Mouse (Mus musculus) neural tube, embryonic 15.5 days (tissue): ENCODE results near the gene Cxcr4. TPM values are rescaled to one million over a fixed set of nuclear protein-coding genes. Genes with fewer than 3 reads are reported as not detected.

Experiments used
- ATAC-seq: fragments of 200-750 bp; cut with Nextera tagmentation; 2 replicates; pipeline ENCODE4 v1.8.0; 2017; ENCODE audit warnings: mild to moderate bottlenecking, moderate TSS enrichment, moderate library complexity; ENCODE audit not compliant: low FRiP score
- H3K27ac ChIP-seq: fragments of 300-500 bp; sonication (generic); replicated peaks from 2 replicates; pipeline ENCODE4 v1.5.1; 2015; ENCODE audit warnings: mild to moderate bottlenecking, inconsistent platforms
- H3K27me3 ChIP-seq: fragments of 300-500 bp; sonication (generic); replicated peaks from 2 replicates; pipeline ENCODE4 v1.6.1; 2015; ENCODE audit warnings: inconsistent platforms
- H3K36me3 ChIP-seq: fragments of 300-500 bp; sonication (generic); 2 replicates; pipeline ENCODE4 v1.6.1; 2015; ENCODE audit warnings: inconsistent platforms
- H3K4me1 ChIP-seq: fragments of 300-500 bp; sonication (generic); 2 replicates; pipeline ENCODE4 v1.6.1; 2015; ENCODE audit warnings: inconsistent platforms
- H3K4me2 ChIP-seq: fragments of 300-500 bp; sonication (generic); 2 replicates; pipeline ENCODE4 v1.6.1; 2015; ENCODE audit warnings: inconsistent platforms, mild to moderate bottlenecking, moderate library complexity
- H3K4me3 ChIP-seq: fragments of 300-500 bp; sonication (generic); replicated peaks from 2 replicates; pipeline ENCODE4 v1.5.1; 2015; ENCODE audit warnings: mild to moderate bottlenecking, inconsistent platforms
- H3K9ac ChIP-seq: fragments of 300-500 bp; sonication (generic); replicated peaks from 2 replicates; pipeline ENCODE4 v1.6.1; 2015; ENCODE audit warnings: mild to moderate bottlenecking, inconsistent platforms
- H3K9me3 ChIP-seq: fragments of 300-500 bp; sonication (generic); replicated peaks from 2 replicates; pipeline ENCODE4 v1.6.1; 2016; ENCODE audit warnings: inconsistent platforms
- whole genome bisulfite sequencing: fragments of 180-500 bp; shearing (Covaris S2); methylation state at CpG from one replicate; pipeline ENCODE4 v1.1.7; 2015; ENCODE audit warnings: mixed read lengths; 5-methylcytosine and 5-hydroxymethylcytosine counted together
- polyA plus RNA-seq: library from polyadenylated mRNA; unstranded; fragments of >200 nt; fragmentation: Nextera tagmentation; extraction: Ambion mirVana; gene quantifications from 2 replicates; pipeline ENCODE4 v1.2.1, GENCODE M21; 2015

Gene Cxcr4
- polyA plus RNA-seq, 1 experiment from 2014 or later = 4.2 TPM

- Histone ChIP-seq H3K36me3 (no peaks in the 10 kb centered on the region), H3K4me3 (no peak overlapping the region), H3K4me1 (peaks cover 9% of the 10 kb centered on the region; the same call in 1 of the 2 replicates), H3K9me3 (no peaks in the 10 kb centered on the region), H3K9ac (no peak overlapping the region), H3K27me3 (no peaks in the 10 kb centered on the region), H3K27ac (no peak overlapping the region), H3K4me2 (no peak overlapping the region)
- 80% methylated on average over 3 of the region's 3 CpGs for WGBS
- no peak for ATAC-seq
Measured at GRCm38 (mm10) chr1:128563905-128564304, 28.2 kb downstream of the Cxcr4 start.

GRCm38 (mm10) chr1:128561325-128561874 is 30.7 kb downstream of the Cxcr4 start:
- Histone ChIP-seq H3K4me2 (no peak overlapping the region), H3K27ac (no peak overlapping the region), H3K4me1 (0 out of 2 replicates have a peak, but pooled peaks cover 3% of the 10 kb centered on the region), H3K27me3 (no peaks in the 10 kb centered on the region), H3K9me3 (no peaks in the 10 kb centered on the region), H3K36me3 (no peaks in the 10 kb centered on the region), H3K9ac (no peak overlapping the region), H3K4me3 (no peak overlapping the region)
- WGBS = 61% methylated on average over 9 of the region's 9 CpGs
- 0 out of 2 replicates have a peak, but pooled peaks have one; percentile 31 for ATAC-seq

GRCm38 (mm10) chr1:128560452-128561324 is 31.4 kb downstream of the Cxcr4 start:
- Histone ChIP-seq H3K4me2 (no peak overlapping the region), H3K36me3 (no peaks in the 10 kb centered on the region), H3K27ac (no peak overlapping the region), H3K4me1 (0 out of 2 replicates have a peak, but pooled peaks cover 3% of the 10 kb centered on the region), H3K27me3 (no peaks in the 10 kb centered on the region), H3K9me3 (no peaks in the 10 kb centered on the region), H3K4me3 (no peak overlapping the region), H3K9ac (no peak overlapping the region)
- ATAC-seq = no peak
- WGBS = 82% methylated on average over 14 of the region's 14 CpGs

- WGBS = 79% methylated on average over 4 of the region's 4 CpGs
- no peak overlapping the region for H3K4me3 ChIP-seq
- no peak for ATAC-seq
- H3K36me3 ChIP-seq = no peaks in the 10 kb centered on the region
- no peak overlapping the region for H3K9ac ChIP-seq
- no peak overlapping the region for H3K4me2 ChIP-seq
- no peak overlapping the region for H3K27ac ChIP-seq
- H3K9me3 ChIP-seq = no peaks in the 10 kb centered on the region
- H3K27me3 ChIP-seq = no peaks in the 10 kb centered on the region
- 0 out of 2 replicates have a peak, but pooled peaks cover 3% of the 10 kb centered on the region for H3K4me1 ChIP-seq
Measured at GRCm38 (mm10) chr1:128557953-128558352, 34.1 kb downstream of the Cxcr4 start.

- no peak overlapping the region for H3K27ac ChIP-seq
- no peak overlapping the region for H3K9ac ChIP-seq
- H3K4me1 ChIP-seq = no peaks in the 10 kb centered on the region
- no peaks in the 10 kb centered on the region for H3K27me3 ChIP-seq
- no peak for ATAC-seq
- H3K4me2 ChIP-seq = no peak overlapping the region
- H3K36me3 ChIP-seq = no peaks in the 10 kb centered on the region
- no peak overlapping the region for H3K4me3 ChIP-seq
- H3K9me3 ChIP-seq = no peaks in the 10 kb centered on the region
Measured at GRCm38 (mm10) chr1:128552545-128552944, 39.5 kb downstream of the Cxcr4 start.

- no peaks in the 10 kb centered on the region for H3K9me3 ChIP-seq
- H3K4me1 ChIP-seq = no peaks in the 10 kb centered on the region
- H3K36me3 ChIP-seq = no peaks in the 10 kb centered on the region
- H3K27me3 ChIP-seq = no peaks in the 10 kb centered on the region
- no peak overlapping the region for H3K9ac ChIP-seq
- no peak overlapping the region for H3K4me2 ChIP-seq
- 21% methylated on average over 8 of the region's 8 CpGs for WGBS
- H3K27ac ChIP-seq = no peak overlapping the region
- peak; percentile 68; the same call in 1 of the 2 replicates for ATAC-seq
- no peak overlapping the region for H3K4me3 ChIP-seq
Measured at GRCm38 (mm10) chr1:128551743-128552397, 40.2 kb downstream of the Cxcr4 start.

GRCm38 (mm10) chr1:128549442-128549841 is 42.7 kb downstream of the Cxcr4 start:
- no peak for ATAC-seq
- no peak overlapping the region for H3K4me2 ChIP-seq
- H3K27ac ChIP-seq = no peak overlapping the region
- no peaks in the 10 kb centered on the region for H3K9me3 ChIP-seq
- no peaks in the 10 kb centered on the region for H3K4me1 ChIP-seq
- H3K36me3 ChIP-seq = no peaks in the 10 kb centered on the region
- no peaks in the 10 kb centered on the region for H3K27me3 ChIP-seq
- WGBS = 79% methylated on average over 5 of the region's 5 CpGs
- no peak overlapping the region for H3K9ac ChIP-seq
- no peak overlapping the region for H3K4me3 ChIP-seq

GRCm38 (mm10) chr1:128549007-128549406 is 43.1 kb downstream of the Cxcr4 start:
- Histone ChIP-seq H3K9me3 (no peaks in the 10 kb centered on the region), H3K27ac (no peak overlapping the region), H3K4me3 (no peak overlapping the region), H3K4me2 (no peak overlapping the region), H3K36me3 (no peaks in the 10 kb centered on the region), H3K27me3 (no peaks in the 10 kb centered on the region), H3K4me1 (no peaks in the 10 kb centered on the region), H3K9ac (no peak overlapping the region)
- 79% methylated on average over 3 of the region's 3 CpGs for WGBS
- no peak for ATAC-seq

- 81% methylated on average over 5 of the region's 5 CpGs for WGBS
- Histone ChIP-seq H3K4me1 (no peaks in the 10 kb centered on the region), H3K4me3 (no peak overlapping the region), H3K4me2 (no peak overlapping the region), H3K9me3 (no peaks in the 10 kb centered on the region), H3K9ac (no peak overlapping the region), H3K36me3 (no peaks in the 10 kb centered on the region), H3K27me3 (no peaks in the 10 kb centered on the region), H3K27ac (no peak overlapping the region)
- no peak for ATAC-seq
Measured at GRCm38 (mm10) chr1:128548220-128548998, 43.7 kb downstream of the Cxcr4 start.

- Histone ChIP-seq H3K4me1 (no peaks in the 10 kb centered on the region), H3K9ac (no peak overlapping the region), H3K9me3 (no peaks in the 10 kb centered on the region), H3K4me2 (no peak overlapping the region), H3K27me3 (no peaks in the 10 kb centered on the region), H3K27ac (no peak overlapping the region), H3K36me3 (no peaks in the 10 kb centered on the region), H3K4me3 (no peak overlapping the region)
- ATAC-seq = peak; percentile 75; the same call in 1 of the 2 replicates
- WGBS = 57% methylated on average over 6 of the region's 6 CpGs
Measured at GRCm38 (mm10) chr1:128545672-128546071, 46.4 kb downstream of the Cxcr4 start.

- Histone ChIP-seq H3K4me2 (no peak overlapping the region), H3K27me3 (no peaks in the 10 kb centered on the region), H3K9ac (no peak overlapping the region), H3K4me1 (peaks cover 11% of the 10 kb centered on the region), H3K4me3 (no peak overlapping the region), H3K36me3 (no peaks in the 10 kb centered on the region), H3K9me3 (no peaks in the 10 kb centered on the region), H3K27ac (no peak overlapping the region)
- 88% methylated on average over 2 of the region's 2 CpGs for WGBS
- ATAC-seq = no peak
Measured at GRCm38 (mm10) chr1:128543137-128543536, 49.0 kb downstream of the Cxcr4 start.
